Mouse (Mus musculus) liver, embryonic 14.5 days (tissue): ENCODE data around the gene Mical2. TPM values are rescaled to one million over a fixed set of nuclear protein-coding genes. Genes with fewer than 3 reads are reported as not detected.

Source experiments
- ATAC-seq: fragments of 200-750 bp; cut with Nextera tagmentation; 2 replicates; pipeline ENCODE4 v1.8.0; 2017; ENCODE audit warnings: moderate number of reproducible peaks, mild to moderate bottlenecking, moderate library complexity; ENCODE audit not compliant: insufficient read depth
- DNase-seq, 3 experiments: peaks; one replicate each; pipeline ENCODE4 v3.0.0-alpha.2; 2012 to 2013; ENCODE audit warnings: low read depth in 3 of 3, low spot score in 3 of 3
- H3K27ac ChIP-seq: fragments of 300-500 bp; sonication (generic); 2 replicates; pipeline ENCODE4 v1.5.1; 2014; ENCODE audit warnings: moderate library complexity, mild to moderate bottlenecking, control low read depth, inconsistent platforms
- H3K27me3 ChIP-seq: fragments of 300-500 bp; sonication (generic); 2 replicates; pipeline ENCODE4 v1.6.1; 2014; ENCODE audit warnings: mild to moderate bottlenecking, low read length, moderate library complexity; ENCODE audit not compliant: control insufficient read depth, insufficient read depth
- H3K36me3 ChIP-seq: fragments of 300-500 bp; sonication (generic); replicated peaks from 2 replicates; pipeline ENCODE4 v1.6.1; 2014; ENCODE audit warnings: low read depth; ENCODE audit not compliant: control insufficient read depth, insufficient read depth
- H3K4me1 ChIP-seq, 2 experiments: fragments of 200-500 bp in 1 of 2; fragments of 300-500 bp in 1 of 2; sonication (generic) in 1 of 2; replicated peaks; 2 replicates each; pipeline ENCODE4 v1.6.1; 2012 to 2014; ENCODE audit warnings: antibody characterized with exemption in 1 of 2, inconsistent platforms in 1 of 2, low read length in 1 of 2; ENCODE audit not compliant: control insufficient read depth in 2 of 2, insufficient read depth in 2 of 2
- H3K4me2 ChIP-seq: fragments of 300-500 bp; sonication (generic); 2 replicates; pipeline ENCODE4 v1.6.1; 2014; ENCODE audit warnings: low read depth, mild to moderate bottlenecking, control low read depth, moderate library complexity
- H3K4me3 ChIP-seq, 2 experiments: fragments of 200-500 bp in 1 of 2; fragments of 300-500 bp in 1 of 2; sonication (generic) in 1 of 2; 2 replicates each; pipeline ENCODE4 v1.5.1; 2012 to 2014; ENCODE audit warnings: low read depth in 2 of 2, low read length in 2 of 2, mild to moderate bottlenecking in 2 of 2, control low read depth in 1 of 2, inconsistent platforms in 1 of 2, moderate library complexity in 1 of 2; ENCODE audit not compliant: insufficient read depth in 1 of 2
- H3K9ac ChIP-seq: fragments of 300-500 bp; sonication (generic); replicated peaks from 2 replicates; pipeline ENCODE4 v1.6.1; 2014; ENCODE audit warnings: mild to moderate bottlenecking, control low read depth, moderate library complexity
- H3K9me3 ChIP-seq: fragments of 300-500 bp; sonication (generic); 2 replicates; pipeline ENCODE4 v1.6.1; 2016; ENCODE audit warnings: low read length, mixed read lengths; ENCODE audit not compliant: control insufficient read depth
- CTCF ChIP-seq: IDR thresholded peaks from 2 replicates; pipeline ENCODE4 v1.5.1; 2016; ENCODE audit warnings: antibody characterized with exemption, low read depth, control low read depth
- EP300 ChIP-seq: IDR thresholded peaks from 2 replicates; pipeline ENCODE4 v1.6.1; 2016; ENCODE audit warnings: antibody characterized with exemption, low read depth
- WGBS: fragments of 180-500 bp; shearing (Covaris S2); extraction: QIAGEN DNeasy Blood & Tissue Kit; methylation state at CpG from one replicate; pipeline ENCODE4 v1.1.7; 2014; ENCODE audit not compliant: insufficient replicate concordance; 5-methylcytosine and 5-hydroxymethylcytosine counted together
- polyA plus RNA-seq, 2 experiments: library from polyadenylated mRNA; depleted of rRNA in 1 of 2; stranded (reverse) in 1 of 2; unstranded in 1 of 2; fragments of >200 nt; fragmentation: Nextera tagmentation in 1 of 2; extraction: Ambion mirVana in 1 of 2; gene quantifications; 2 replicates each; pipeline versions ENCODE4 v1.2.1 to v1.2.3; 2012 to 2014

The Mical2 gene
- polyA plus RNA-seq, 2 experiments: 1.2 to 1.4 TPM

GRCm38 (mm10) chr7:112409991-112410390 lies 184.3 kb downstream of the Mical2 start:
- DNase-seq (no peak), ATAC-seq (no peak)
- Histone ChIP-seq H3K27me3 (no peaks in the 10 kb centered on the region), H3K4me1 (no peaks in the 10 kb centered on the region; a peak in 1 of 4 replicates), H3K9ac (no peak overlapping the region), H3K4me3 (no peak overlapping the region), H3K9me3 (no peaks in the 10 kb centered on the region), H3K27ac (no peak overlapping the region), H3K36me3 (no peaks in the 10 kb centered on the region), H3K4me2 (no peak overlapping the region)
- TF ChIP-seq CTCF (no peak), EP300 (no peak)
- 38% methylated on average over 3 of the region's 3 CpGs for WGBS

DNA sequence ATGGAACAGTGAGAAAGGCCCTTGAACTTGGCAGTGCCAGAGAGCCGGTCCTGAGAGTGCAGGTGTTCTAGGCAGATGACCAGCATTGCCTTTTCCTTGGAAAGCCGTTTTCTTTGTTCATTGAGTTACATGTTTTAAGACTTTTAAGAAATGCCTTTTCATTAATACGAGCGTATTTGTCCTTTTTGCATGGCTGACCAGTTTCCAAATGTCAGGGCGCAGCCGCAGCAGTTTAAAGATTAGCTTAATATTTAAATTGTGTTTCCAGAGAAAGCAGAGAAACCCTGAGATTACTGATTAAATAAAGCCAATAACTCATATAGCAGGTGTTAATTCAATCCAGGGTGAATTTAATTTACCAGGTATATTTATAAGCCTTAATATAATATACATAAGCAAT lies 187.6 kb downstream of the Mical2 start:
- H3K27ac ChIP-seq: no peak overlapping the region
- 63% methylated on average over 6 of the region's 6 CpGs for WGBS
- H3K36me3 ChIP-seq: no peaks in the 10 kb centered on the region
- DNase-seq: no peak
- no peaks in the 10 kb centered on the region for H3K27me3 ChIP-seq
- H3K9me3 ChIP-seq: no peaks in the 10 kb centered on the region
- no peak for TF ChIP-seq EP300
- TF ChIP-seq CTCF: no peak
- H3K4me1 ChIP-seq: no peaks in the 10 kb centered on the region
- no peak for ATAC-seq
- no peak overlapping the region for H3K4me2 ChIP-seq
- H3K9ac ChIP-seq: no peak overlapping the region
- H3K4me3 ChIP-seq: no peak overlapping the region

- no peaks in the 10 kb centered on the region for H3K36me3 ChIP-seq
- H3K27me3 ChIP-seq: no peaks in the 10 kb centered on the region
- no peak overlapping the region for H3K4me2 ChIP-seq
- DNase-seq (no peak), ATAC-seq (no peak)
- no peaks in the 10 kb centered on the region for H3K9me3 ChIP-seq
- 17% methylated on average over 14 of the region's 14 CpGs for WGBS
- H3K4me3 ChIP-seq: no peak overlapping the region
- no peak overlapping the region for H3K27ac ChIP-seq
- H3K4me1 ChIP-seq: no peaks in the 10 kb centered on the region
- TF ChIP-seq EP300 (no peak), CTCF (no peak)
- no peak overlapping the region for H3K9ac ChIP-seq
Measured at GRCm38 (mm10) chr7:112416058-112416526, 190.4 kb downstream of the Mical2 start.

- DNase-seq (no peak), ATAC-seq (no peak)
- Histone ChIP-seq H3K9me3 (no peaks in the 10 kb centered on the region), H3K27ac (no peak overlapping the region), H3K4me3 (no peak overlapping the region), H3K9ac (no peak overlapping the region), H3K4me2 (no peak overlapping the region), H3K36me3 (no peaks in the 10 kb centered on the region), H3K27me3 (no peaks in the 10 kb centered on the region), H3K4me1 (no peaks in the 10 kb centered on the region)
- TF ChIP-seq EP300 (no peak), CTCF (no peak)
- 22% methylated on average over 7 of the region's 7 CpGs for WGBS
Measured at GRCm38 (mm10) chr7:112416730-112417513, 191.3 kb downstream of the Mical2 start.

DNA sequence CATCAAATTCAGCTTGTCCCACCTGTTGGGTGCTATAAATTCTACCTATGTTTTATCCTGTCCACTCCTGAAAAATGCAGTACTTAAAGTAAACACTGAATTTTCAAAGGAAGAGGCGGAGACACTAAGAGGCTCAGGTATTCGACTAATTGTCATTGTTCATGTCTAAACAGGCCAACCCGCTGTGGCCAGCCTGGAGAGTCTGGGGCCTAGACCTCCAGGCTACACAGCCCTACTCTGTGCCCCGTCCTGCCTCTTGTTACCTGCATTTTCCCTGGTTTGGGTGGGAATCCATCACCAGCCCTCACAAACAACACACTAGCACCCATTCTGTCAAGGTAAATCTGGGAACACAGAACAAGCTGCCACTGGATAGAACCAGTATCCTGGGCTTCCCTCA lies 191.9 kb downstream of the Mical2 start:
- TF ChIP-seq CTCF: no peak
- TF ChIP-seq EP300: no peak
- Histone ChIP-seq H3K27me3 (no peaks in the 10 kb centered on the region), H3K9ac (no peak overlapping the region), H3K4me3 (no peak overlapping the region), H3K9me3 (no peaks in the 10 kb centered on the region), H3K4me2 (no peak overlapping the region), H3K36me3 (no peaks in the 10 kb centered on the region), H3K4me1 (no peaks in the 10 kb centered on the region), H3K27ac (no peak overlapping the region)
- ATAC-seq (no peak), DNase-seq (no peak)
- 53% methylated on average over 4 of the region's 4 CpGs for WGBS
